Mouse (Mus musculus) cortical plate, adult 2 months (tissue): ENCODE data around the gene Gpr26. TPM values are rescaled to one million over a fixed set of nuclear protein-coding genes. Genes with fewer than 3 reads are reported as not detected.
A peak's percentile ranks its signal among the peaks of the same experiment; 100 is the strongest.

Experiments used
- H3K27ac ChIP-seq: fragments of 200-500 bp; 2 replicates; pipeline ENCODE4 v1.5.1; 2012; ENCODE audit warnings: low read length, control low read depth, inconsistent platforms; ENCODE audit not compliant: insufficient read depth
- H3K4me1 ChIP-seq: fragments of 200-500 bp; 2 replicates; pipeline ENCODE4 v1.6.1; 2011; ENCODE audit warnings: low read length; ENCODE audit not compliant: control insufficient read depth, insufficient read depth
- H3K4me3 ChIP-seq: fragments of 200-500 bp; 2 replicates; pipeline ENCODE4 v1.5.1; 2011; ENCODE audit warnings: mild to moderate bottlenecking, low read length, control low read depth; ENCODE audit not compliant: insufficient read depth
- CTCF ChIP-seq: fragments of 200-500 bp; IDR thresholded peaks from 2 replicates; pipeline ENCODE4 v1.5.1; 2011; ENCODE audit warnings: mild to moderate bottlenecking, control low read depth, low read length; ENCODE audit not compliant: insufficient read depth; ENCODE audit errors: extremely low read depth
- POLR2A ChIP-seq: fragments of 200-500 bp; IDR thresholded peaks from 2 replicates; pipeline ENCODE4 v1.6.1; 2011; ENCODE audit warnings: mild to moderate bottlenecking, low read length, control low read depth; ENCODE audit not compliant: insufficient read depth; ENCODE audit errors: extremely low read depth
- polyA plus RNA-seq: library from polyadenylated mRNA; depleted of rRNA; stranded (reverse); fragments of >200 nt; gene quantifications from 2 replicates; pipeline ENCODE4 v1.2.3, GENCODE M21; 2012; rRNA removed

The Gpr26 gene
- polyA plus RNA-seq = 59.8 and 60.7 TPM in 2 replicates

DNA sequence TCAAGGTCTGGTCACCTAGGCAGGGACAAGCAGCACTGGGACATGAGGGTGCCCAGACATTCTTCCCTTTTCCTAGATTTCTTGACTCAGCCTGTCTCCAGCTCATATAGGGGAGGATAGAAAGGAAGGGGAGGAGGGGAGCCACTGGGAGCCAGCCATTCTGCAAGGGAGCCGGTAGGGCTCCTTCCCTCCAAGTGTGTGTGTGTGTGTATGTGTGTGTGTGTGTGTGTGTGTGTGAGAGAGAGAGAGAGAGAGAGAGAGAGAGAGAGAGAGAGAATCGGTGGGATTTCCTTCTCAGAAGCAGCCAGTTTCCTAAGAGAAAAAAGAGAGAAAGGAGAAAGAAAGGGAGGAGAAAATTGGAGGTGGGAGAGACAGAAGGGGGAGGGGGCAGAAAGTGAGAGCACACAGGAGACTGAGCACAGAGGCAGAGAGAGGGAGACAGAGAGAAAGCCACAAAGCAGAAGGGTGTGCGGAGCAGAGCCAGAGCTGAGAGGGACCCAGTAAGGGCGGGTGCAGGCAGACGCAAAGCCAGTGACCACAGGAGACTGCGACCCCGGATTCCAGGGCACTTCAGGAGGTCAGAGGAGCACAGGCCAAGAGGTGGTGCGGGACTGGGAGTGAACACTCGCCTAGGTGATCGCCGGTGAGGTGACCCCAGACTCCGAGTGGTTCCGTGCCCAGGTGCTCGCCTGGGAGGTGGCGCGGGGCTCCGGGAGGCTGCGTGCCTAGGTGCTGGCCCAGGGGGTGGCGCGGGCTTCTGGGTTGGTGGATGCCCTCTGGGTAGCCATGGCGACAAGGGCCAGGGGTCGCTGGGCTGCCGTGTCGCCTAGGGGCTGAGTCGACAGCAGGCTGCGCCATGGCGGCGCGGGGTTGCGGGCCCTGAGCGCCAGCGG lies at the start of gene Gpr26:
TSS of gene Gpr26 (plus strand) at position 438 of the 893 bp plus-strand sequence.
- H3K4me1 ChIP-seq = 0 out of 2 replicates have a peak, but pooled peaks cover 2% of the 10 kb centered on the region
- peak within 1 kb of the TSS; percentile 93 for H3K27ac ChIP-seq
- H3K4me3 ChIP-seq = peak within 1 kb of the TSS; percentile 56
- peak; percentile 97 for TF ChIP-seq POLR2A
- no peak for TF ChIP-seq CTCF

DNA sequence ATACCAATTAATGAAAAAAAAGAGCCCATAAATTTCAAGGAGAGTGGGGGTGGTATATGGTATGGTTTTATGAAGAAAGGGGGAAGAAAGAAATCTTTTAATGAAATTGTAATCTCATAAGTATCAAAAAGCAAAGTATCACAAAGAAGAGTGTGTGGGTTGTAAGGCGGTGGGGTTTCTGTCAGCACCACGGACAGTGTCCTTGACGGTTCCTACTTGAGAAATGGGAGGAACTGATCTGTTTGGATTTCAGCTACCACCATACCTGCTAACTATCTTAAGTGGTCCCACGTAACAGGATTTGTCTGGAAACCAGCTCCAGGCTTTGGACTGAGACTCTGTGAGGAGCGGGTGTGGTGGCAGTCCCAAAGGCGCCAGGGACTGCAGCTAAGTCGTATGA lies 48.9 kb upstream of the Gpr26 start:
- Histone ChIP-seq H3K27ac (no peak overlapping the region), H3K4me3 (no peak overlapping the region), H3K4me1 (no peaks in the 10 kb centered on the region)
- TF ChIP-seq CTCF = no peak
- no peak for TF ChIP-seq POLR2A

DNA sequence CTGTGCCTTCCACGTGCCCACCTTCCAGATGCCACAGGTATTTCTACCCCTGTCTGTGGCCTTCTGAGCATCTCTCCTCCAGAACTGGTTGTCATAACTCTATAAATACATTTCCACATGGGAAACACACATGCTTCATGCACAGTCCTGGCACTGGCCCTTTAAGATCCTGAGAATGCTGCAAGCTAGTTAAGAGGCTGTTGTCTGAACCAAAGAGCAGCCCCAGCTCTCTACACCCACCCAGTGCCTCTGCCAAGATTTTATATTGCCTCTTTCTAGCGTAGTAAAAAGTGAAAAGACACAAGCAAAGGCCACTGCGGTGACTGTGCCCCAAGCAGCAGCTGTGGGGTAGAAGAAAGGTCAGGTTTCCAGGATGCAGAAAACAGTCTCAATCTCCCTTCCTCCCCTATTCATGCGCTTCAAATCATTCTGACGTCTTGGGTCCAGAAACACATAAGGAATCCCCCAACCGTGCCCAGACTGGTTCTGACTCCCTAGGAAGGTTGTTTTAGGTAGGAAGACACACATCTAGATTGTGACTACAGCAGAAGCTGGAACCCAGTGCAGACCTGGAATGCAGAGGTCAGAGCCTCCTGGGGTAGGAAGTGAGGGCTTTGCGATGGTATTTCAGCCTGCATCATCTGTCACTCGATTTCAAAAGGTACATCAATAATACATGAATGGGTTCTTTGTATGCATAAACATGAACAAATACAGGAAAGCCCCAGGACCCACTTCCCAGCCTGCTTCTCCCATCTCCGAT lies 38.8 kb upstream of the Gpr26 start:
- H3K4me1 ChIP-seq = no peaks in the 10 kb centered on the region; the same call in 1 of the 2 replicates
- H3K4me3 ChIP-seq = no peak overlapping the region
- H3K27ac ChIP-seq = no peak overlapping the region
- TF ChIP-seq POLR2A (no peak), CTCF (no peak)

DNA sequence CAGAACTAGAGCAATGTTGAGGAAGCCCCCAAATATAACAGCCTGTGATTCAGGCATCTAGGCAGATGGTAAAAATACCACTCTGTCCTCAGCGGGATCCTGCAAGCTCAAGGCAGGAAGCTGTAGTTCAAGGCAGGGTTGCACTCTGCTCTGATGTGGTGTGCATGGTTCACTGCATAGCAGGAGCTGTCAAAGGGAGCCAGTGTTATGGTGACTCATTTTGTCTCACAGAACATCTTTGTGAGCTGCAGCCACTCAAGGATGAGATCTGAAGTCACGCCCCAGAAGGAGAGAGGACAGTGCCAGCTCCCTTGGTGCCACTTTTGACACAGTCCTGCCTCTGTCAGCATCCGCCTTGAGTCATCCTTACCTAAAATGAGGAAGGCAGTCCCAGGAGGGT lies 28.6 kb upstream of the Gpr26 start:
- Histone ChIP-seq H3K4me3 (no peak overlapping the region), H3K27ac (no peak overlapping the region), H3K4me1 (peaks cover 3% of the 10 kb centered on the region)
- TF ChIP-seq CTCF (no peak), POLR2A (no peak)

DNA sequence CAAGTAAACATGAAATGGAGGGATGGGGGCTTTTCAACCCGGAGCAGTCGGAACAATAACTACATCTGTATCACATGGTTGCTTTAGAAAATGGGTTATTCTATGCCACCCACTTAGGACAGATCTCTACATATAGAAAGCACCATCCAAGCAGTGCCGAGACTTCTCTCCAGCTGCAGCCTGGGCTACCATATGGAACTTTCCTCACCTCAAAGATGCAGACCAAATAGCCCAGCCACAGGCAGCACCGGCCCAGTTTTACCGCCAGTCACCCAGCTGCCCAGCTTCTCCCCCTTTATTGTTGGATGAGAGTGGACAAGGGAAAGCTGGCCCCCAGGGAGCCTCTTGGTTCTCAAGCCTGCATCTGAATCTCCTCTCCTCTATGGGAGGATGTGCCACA lies 15.1 kb upstream of the Gpr26 start:
- no peaks in the 10 kb centered on the region for H3K4me1 ChIP-seq
- H3K4me3 ChIP-seq = no peak overlapping the region
- TF ChIP-seq POLR2A (no peak), CTCF (no peak)
- no peak overlapping the region for H3K27ac ChIP-seq

DNA sequence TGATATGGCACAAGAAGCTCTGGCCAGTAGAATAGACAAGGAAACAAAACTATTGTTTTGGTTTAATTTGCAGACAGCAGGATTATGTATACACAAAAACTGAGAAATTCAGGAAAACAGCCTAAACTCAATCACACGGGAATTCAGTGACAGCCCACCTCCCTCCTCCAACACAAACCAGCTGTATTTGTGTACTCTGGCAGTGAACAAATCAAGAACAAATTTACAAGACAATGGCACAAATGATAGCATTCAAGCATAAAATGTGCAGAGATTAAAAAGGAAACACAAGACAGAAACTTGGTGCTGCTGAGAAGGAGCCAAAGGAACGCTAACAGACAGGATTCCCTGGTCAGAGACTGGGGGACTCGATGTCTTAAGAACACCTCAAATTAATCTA lies 12.9 kb upstream of the Gpr26 start:
- Histone ChIP-seq H3K4me1 (no peaks in the 10 kb centered on the region), H3K4me3 (no peak overlapping the region), H3K27ac (no peak overlapping the region)
- no peak for TF ChIP-seq POLR2A
- TF ChIP-seq CTCF = no peak

DNA sequence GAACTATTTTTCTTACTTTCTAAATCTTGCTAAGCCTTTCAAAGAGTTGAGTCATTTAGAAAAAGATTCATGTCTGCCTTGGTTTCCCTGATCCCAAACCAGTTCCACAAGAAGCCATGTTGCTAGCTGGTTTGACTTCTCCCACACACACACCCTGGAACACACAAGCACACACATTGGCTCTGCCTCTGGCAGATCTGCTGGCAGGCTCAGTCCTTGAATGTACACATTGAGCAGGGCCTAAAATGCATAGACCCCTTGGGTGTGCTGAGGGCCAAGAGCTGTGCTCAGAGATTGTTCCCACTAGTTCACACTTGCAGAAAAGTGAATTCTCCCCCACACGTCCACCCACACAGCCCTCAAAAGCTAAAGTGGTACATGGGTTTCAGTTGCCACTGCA lies 7.6 kb upstream of the Gpr26 start:
- TF ChIP-seq POLR2A (no peak), CTCF (no peak)
- Histone ChIP-seq H3K4me1 (no peaks in the 10 kb centered on the region), H3K27ac (no peak overlapping the region), H3K4me3 (no peak overlapping the region)

DNA sequence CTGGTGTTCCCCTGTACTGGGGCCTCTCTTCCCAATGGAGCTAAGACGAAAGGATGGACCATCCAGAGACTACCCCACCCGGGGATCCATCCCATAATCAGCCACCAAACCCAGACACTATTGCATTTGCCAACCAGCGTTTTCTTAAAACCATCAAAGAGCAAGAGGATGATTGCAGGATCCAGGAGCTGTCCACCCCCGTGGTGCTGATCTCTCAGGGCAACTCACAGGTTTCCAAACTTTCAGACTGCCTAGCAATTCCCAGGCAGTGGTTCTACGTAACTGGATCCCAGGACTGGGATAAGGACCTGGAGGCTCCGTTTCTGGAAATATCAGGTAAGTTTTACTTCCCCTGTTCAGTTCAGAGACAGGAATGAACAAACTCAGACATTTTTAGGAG lies 5.7 kb upstream of the Gpr26 start:
- Histone ChIP-seq H3K4me3 (no peak overlapping the region), H3K27ac (no peak overlapping the region), H3K4me1 (0 out of 2 replicates have a peak, but pooled peaks cover 1% of the 10 kb centered on the region)
- TF ChIP-seq CTCF = no peak
- no peak for TF ChIP-seq POLR2A

DNA sequence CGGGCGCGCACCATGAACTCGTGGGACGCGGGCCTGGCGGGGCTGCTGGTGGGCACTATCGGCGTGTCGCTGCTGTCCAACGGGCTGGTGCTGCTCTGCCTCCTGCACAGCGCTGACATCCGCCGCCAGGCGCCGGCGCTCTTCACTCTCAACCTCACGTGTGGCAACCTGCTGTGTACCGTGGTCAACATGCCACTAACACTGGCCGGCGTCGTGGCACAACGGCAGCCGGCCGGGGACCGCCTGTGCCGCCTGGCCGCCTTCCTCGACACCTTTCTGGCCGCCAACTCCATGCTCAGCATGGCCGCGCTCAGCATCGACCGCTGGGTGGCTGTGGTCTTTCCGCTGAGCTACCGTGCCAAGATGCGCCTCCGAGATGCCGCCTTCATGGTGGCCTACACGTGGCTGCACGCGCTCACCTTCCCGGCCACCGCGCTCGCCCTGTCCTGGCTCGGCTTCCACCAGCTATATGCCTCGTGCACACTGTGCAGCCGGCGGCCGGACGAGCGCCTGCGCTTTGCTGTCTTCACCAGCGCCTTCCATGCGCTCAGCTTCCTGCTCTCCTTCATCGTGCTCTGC lies 745 bp downstream of the Gpr26 start:
- peak overlapping the region; percentile 93 for H3K27ac ChIP-seq
- H3K4me1 ChIP-seq = peaks cover 5% of the 10 kb centered on the region; the same call in 1 of the 2 replicates
- TF ChIP-seq POLR2A = peak; percentile 15; the same call in 1 of the 2 replicates
- no peak for TF ChIP-seq CTCF
- peak overlapping the region; percentile 56 for H3K4me3 ChIP-seq
